Mouse (Mus musculus): ENCODE results near the gene Serinc3. TPM values are rescaled to one million over a fixed set of nuclear protein-coding genes. Genes with fewer than 3 reads are reported as not detected.

Serinc3 gene
- total and polyA plus RNA-seq, 2 experiments from 2014 or later: 61.3 to 181 TPM

GRCm38 (mm10) chr2:163675144-163675619 lies 30.3 kb upstream of the Serinc3 start:
- no peak overlapping the region for H3K4me3 ChIP-seq (ENCODE audit: low read depth, low read length)
- H3K36me3 ChIP-seq (replicated peaks; ENCODE audit: control insufficient read depth, insufficient read depth, low read length): no peaks in the 10 kb centered on the region
- peaks cover 35% of the 10 kb centered on the region for H3K4me1 ChIP-seq (ENCODE audit: control insufficient read depth, insufficient read depth)
- H3K9me3 ChIP-seq (replicated peaks; ENCODE audit: control insufficient read depth, low read length): no peaks in the 10 kb centered on the region
- peak overlapping the region; percentile 75 for H3K27ac ChIP-seq (ENCODE audit: low read depth)
- TF ChIP-seq CTCF (IDR thresholded peaks at IDR 0.05; ENCODE audit: low read depth): no peak
- TF ChIP-seq EP300 (IDR thresholded peaks at IDR 0.05; ENCODE audit: low read depth): no peak
- peak; percentile 15; the same call in 1 of the 2 replicates for ATAC-seq (ENCODE audit: insufficient read depth, low read depth)
- 22% methylated on average over 5 of the region's 5 CpGs for WGBS
- H3K9ac ChIP-seq (replicated peaks; ENCODE audit: low read depth, low read length): peak overlapping the region; percentile 11; the same call in 1 of the 2 replicates
- H3K27me3 ChIP-seq (ENCODE audit: control insufficient read depth, insufficient read depth, low read length): no peaks in the 10 kb centered on the region
- no peak for DNase-seq (ENCODE audit: low spot score)
- no peak overlapping the region; the same call in 1 of the 2 replicates for H3K4me2 ChIP-seq (ENCODE audit: low read depth, low read length)

- Histone ChIP-seq H3K4me1 (ENCODE audit: control insufficient read depth, insufficient read depth) (peaks cover 35% of the 10 kb centered on the region), H3K27me3 (ENCODE audit: control insufficient read depth, insufficient read depth, low read length) (no peaks in the 10 kb centered on the region), H3K4me2 (ENCODE audit: low read depth, low read length) (no peak overlapping the region), H3K4me3 (ENCODE audit: low read depth, low read length) (no peak overlapping the region), H3K36me3 (replicated peaks; ENCODE audit: control insufficient read depth, insufficient read depth, low read length) (no peaks in the 10 kb centered on the region), H3K9ac (replicated peaks; ENCODE audit: low read depth, low read length) (no peak overlapping the region), H3K27ac (ENCODE audit: low read depth) (peak overlapping the region; percentile 75), H3K9me3 (replicated peaks; ENCODE audit: control insufficient read depth, low read length) (no peaks in the 10 kb centered on the region)
- ATAC-seq (ENCODE audit: insufficient read depth, low read depth): no peak
- no peak for DNase-seq (ENCODE audit: low spot score)
- 66% methylated on average over 5 of the region's 5 CpGs for WGBS
- TF ChIP-seq CTCF (IDR thresholded peaks at IDR 0.05; ENCODE audit: low read depth): no peak
- TF ChIP-seq EP300 (IDR thresholded peaks at IDR 0.05; ENCODE audit: low read depth): no peak
These were observed 29.5 kb upstream of the Serinc3 start for GRCm38 (mm10) chr2:163674397-163674796.

GRCm38 (mm10) chr2:163670872-163671594 lies 26.1 kb upstream of the Serinc3 start:
- ATAC-seq (ENCODE audit: insufficient read depth, low read depth): peak; percentile 40; the same call in 1 of the 2 replicates
- H3K4me2 ChIP-seq (ENCODE audit: low read depth, low read length): peak overlapping the region; percentile 5; the same call in 1 of the 2 replicates
- H3K9ac ChIP-seq (replicated peaks; ENCODE audit: low read depth, low read length): no peak overlapping the region
- no peak overlapping the region for H3K4me3 ChIP-seq (ENCODE audit: low read depth, low read length)
- no peaks in the 10 kb centered on the region for H3K27me3 ChIP-seq (ENCODE audit: control insufficient read depth, insufficient read depth, low read length)
- no peaks in the 10 kb centered on the region for H3K9me3 ChIP-seq (replicated peaks; ENCODE audit: control insufficient read depth, low read length)
- peak overlapping the region; percentile 88 for H3K27ac ChIP-seq (ENCODE audit: low read depth)
- TF ChIP-seq CTCF (IDR thresholded peaks at IDR 0.05; ENCODE audit: low read depth) (no peak), EP300 (IDR thresholded peaks at IDR 0.05; ENCODE audit: low read depth) (no peak)
- H3K4me1 ChIP-seq (ENCODE audit: control insufficient read depth, insufficient read depth): peaks cover 32% of the 10 kb centered on the region
- peak; percentile 63 for DNase-seq (ENCODE audit: low spot score)
- WGBS: 30% methylated on average over 11 of the region's 11 CpGs
- no peaks in the 10 kb centered on the region for H3K36me3 ChIP-seq (replicated peaks; ENCODE audit: control insufficient read depth, insufficient read depth, low read length)

DNA sequence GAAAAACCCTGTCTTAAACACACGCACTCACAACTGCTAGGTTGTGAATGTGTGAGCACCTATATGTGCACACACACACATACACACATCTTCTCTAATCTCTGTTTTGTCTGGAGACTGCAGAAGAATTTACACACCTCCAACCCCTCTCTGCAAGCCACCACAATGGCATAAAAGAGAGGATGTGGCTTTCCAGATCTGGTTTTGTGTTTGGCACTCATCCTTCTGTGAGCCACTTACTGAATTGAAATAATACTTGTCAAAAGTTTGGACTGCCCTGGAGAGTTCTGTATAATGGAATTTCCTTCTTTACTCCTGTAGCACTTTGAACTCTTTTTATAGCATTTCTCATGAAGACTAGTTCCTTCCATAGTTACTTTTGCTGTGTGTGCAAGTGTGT lies 22.1 kb upstream of the Serinc3 start:
- Histone ChIP-seq H3K4me1 (ENCODE audit: control insufficient read depth, insufficient read depth) (peaks cover 23% of the 10 kb centered on the region), H3K4me2 (ENCODE audit: low read depth, low read length) (no peak overlapping the region), H3K36me3 (replicated peaks; ENCODE audit: control insufficient read depth, insufficient read depth, low read length) (no peaks in the 10 kb centered on the region; the same call in 1 of the 2 replicates), H3K27me3 (ENCODE audit: control insufficient read depth, insufficient read depth, low read length) (no peaks in the 10 kb centered on the region), H3K9ac (replicated peaks; ENCODE audit: low read depth, low read length) (no peak overlapping the region), H3K27ac (ENCODE audit: low read depth) (no peak overlapping the region), H3K9me3 (replicated peaks; ENCODE audit: control insufficient read depth, low read length) (no peaks in the 10 kb centered on the region), H3K4me3 (ENCODE audit: low read depth, low read length) (no peak overlapping the region)
- 90% methylated on average over 1 of the region's 1 CpGs for WGBS
- TF ChIP-seq CTCF (IDR thresholded peaks at IDR 0.05; ENCODE audit: low read depth) (no peak), EP300 (IDR thresholded peaks at IDR 0.05; ENCODE audit: low read depth) (no peak)
- no peak for DNase-seq (ENCODE audit: low spot score)
- ATAC-seq (ENCODE audit: insufficient read depth, low read depth): no peak

GRCm38 (mm10) chr2:163663930-163664329 lies 19.0 kb upstream of the Serinc3 start:
- ATAC-seq (ENCODE audit: insufficient read depth, low read depth) (no peak), DNase-seq (ENCODE audit: low spot score) (no peak)
- no peaks in the 10 kb centered on the region for H3K9me3 ChIP-seq (replicated peaks; ENCODE audit: control insufficient read depth, low read length)
- no peak overlapping the region for H3K4me3 ChIP-seq (ENCODE audit: low read depth, low read length)
- H3K36me3 ChIP-seq (replicated peaks; ENCODE audit: control insufficient read depth, insufficient read depth, low read length): no peaks in the 10 kb centered on the region; the same call in 1 of the 2 replicates
- H3K4me2 ChIP-seq (ENCODE audit: low read depth, low read length): no peak overlapping the region
- peaks cover 34% of the 10 kb centered on the region for H3K4me1 ChIP-seq (ENCODE audit: control insufficient read depth, insufficient read depth)
- 67% methylated on average over 3 of the region's 3 CpGs for WGBS
- no peak for TF ChIP-seq EP300 (IDR thresholded peaks at IDR 0.05; ENCODE audit: low read depth)
- TF ChIP-seq CTCF (IDR thresholded peaks at IDR 0.05; ENCODE audit: low read depth): no peak
- peak overlapping the region; percentile 27; the same call in 1 of the 2 replicates for H3K27ac ChIP-seq (ENCODE audit: low read depth)
- H3K9ac ChIP-seq (replicated peaks; ENCODE audit: low read depth, low read length): no peak overlapping the region
- H3K27me3 ChIP-seq (ENCODE audit: control insufficient read depth, insufficient read depth, low read length): no peaks in the 10 kb centered on the region
